Mouse (Mus musculus) ES-E14 (cell line): ENCODE measurements around the gene Zbtb20. TPM values are rescaled to one million over a fixed set of nuclear protein-coding genes. Genes with fewer than 3 reads are reported as not detected.

Source experiments
- DNase-seq: peaks from one replicate; pipeline ENCODE4 v3.0.0-alpha.2; 2013; ENCODE audit warnings: low read depth, low spot score
- H3K27ac ChIP-seq: 2 replicates; pipeline ENCODE4 v1.5.1; 2012; ENCODE audit warnings: low read depth, mild to moderate bottlenecking, low read length, moderate library complexity, mixed read lengths; ENCODE audit not compliant: poor library complexity, insufficient read depth, severe bottlenecking
- H3K36me3 ChIP-seq: 2 replicates; pipeline ENCODE4 v1.6.1; 2012; ENCODE audit warnings: mild to moderate bottlenecking, low read length, moderate library complexity, mixed read lengths; ENCODE audit not compliant: control insufficient read depth, poor library complexity, insufficient read depth, severe bottlenecking
- H3K4me1 ChIP-seq, 2 experiments: fragments of 150-350 bp in 1 of 2; sonication (generic) in 1 of 2; 2 replicates each; pipeline ENCODE4 v1.6.1; 2012; ENCODE audit warnings: low read length in 2 of 2, mild to moderate bottlenecking in 1 of 2, mixed read lengths in 1 of 2; ENCODE audit not compliant: control insufficient read depth in 2 of 2, insufficient read depth in 2 of 2, poor library complexity in 1 of 2
- H3K4me3 ChIP-seq, 2 experiments: fragments of 150-350 bp in 1 of 2; sonication (generic) in 1 of 2; 2 replicates each; pipeline ENCODE4 v1.5.1; 2012; ENCODE audit warnings: low read length in 2 of 2, low read depth in 1 of 2, mild to moderate bottlenecking in 1 of 2, mixed read lengths in 1 of 2; ENCODE audit not compliant: insufficient read depth in 1 of 2, poor library complexity in 1 of 2, severe bottlenecking in 1 of 2
- H3K9ac ChIP-seq: 2 replicates; pipeline ENCODE4 v1.6.1; 2012; ENCODE audit warnings: low read depth, mild to moderate bottlenecking, low read length, mixed read lengths; ENCODE audit not compliant: poor library complexity, insufficient read depth, severe bottlenecking
- H3K9me3 ChIP-seq: fragments of 150-350 bp; sonication (generic); 2 replicates; pipeline ENCODE4 v1.6.1; 2012; ENCODE audit warnings: low read depth, mild to moderate bottlenecking, low read length; ENCODE audit not compliant: control insufficient read depth, insufficient read depth
- CHD2 ChIP-seq: IDR thresholded peaks from 2 replicates; pipeline ENCODE4 v1.6.1; 2014; ENCODE audit warnings: mild to moderate bottlenecking, low read depth, low read length, inconsistent platforms
- HCFC1 ChIP-seq: IDR thresholded peaks from 2 replicates; pipeline ENCODE4 v1.6.1; 2012; ENCODE audit warnings: low read length, inconsistent platforms, borderline replicate concordance; ENCODE audit not compliant: insufficient read depth
- MAFK ChIP-seq: IDR thresholded peaks from 2 replicates; pipeline ENCODE4 v1.6.1; 2014; ENCODE audit warnings: mild to moderate bottlenecking, low read depth, low read length, inconsistent platforms; ENCODE audit not compliant: insufficient read depth
- ZC3H11A ChIP-seq: IDR thresholded peaks from 2 replicates; pipeline ENCODE4 v1.6.1; 2012; ENCODE audit warnings: low read depth, mild to moderate bottlenecking, inconsistent platforms, low read length, borderline replicate concordance
- ZNF384 ChIP-seq: IDR thresholded peaks from 2 replicates; pipeline ENCODE4 v1.6.1; 2012; ENCODE audit warnings: low read depth, low read length, inconsistent platforms
- in situ Hi-C, 2 experiments: fragments of 600-800 bp; cut with MboI; formaldehyde crosslinking; loops; one replicate each; pipeline ENCODE4 v1.15.1; 2025; ENCODE audit warnings: low sequenced_read_pairs in 2 of 2, inconsistent platforms in 1 of 2; ENCODE audit not compliant: unreplicated experiment in 2 of 2
- total RNA-seq: library from RNA; depleted of rRNA; stranded (reverse); fragments of 300-350 nt; gene quantifications from 2 replicates; pipeline ENCODE4 v1.2.3, GENCODE M21; 2012

Zbtb20 gene
- total RNA-seq, 1 experiment, result 4.0 TPM

DNA sequence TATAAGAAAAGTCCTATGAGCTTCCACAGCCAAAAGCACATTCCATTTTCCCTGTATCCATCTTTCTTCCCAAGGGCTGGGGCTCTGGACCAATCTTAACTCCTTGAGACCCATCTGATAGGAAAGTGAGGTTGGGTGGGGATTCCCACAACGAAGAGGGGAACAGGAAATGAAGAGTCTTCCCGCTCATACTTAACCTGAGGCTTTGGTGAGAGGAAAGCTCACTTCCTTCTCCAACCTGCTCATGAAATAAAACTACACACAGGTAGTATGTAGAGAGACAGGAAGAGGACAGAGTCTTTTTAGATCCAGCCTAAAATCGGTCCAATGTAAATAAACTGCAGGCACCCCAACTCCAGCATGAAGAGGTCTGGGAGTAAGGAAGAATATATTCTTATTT is 771.3 kb downstream of the Zbtb20 start:
- in situ Hi-C loops, result no loop called here
- Histone ChIP-seq H3K4me3 (no peak overlapping the region), H3K27ac (no peak overlapping the region), H3K36me3 (no peaks in the 10 kb centered on the region), H3K9me3 (no peaks in the 10 kb centered on the region), H3K9ac (no peak overlapping the region), H3K4me1 (no peaks in the 10 kb centered on the region)
- DNase-seq, result no peak
- TF ChIP-seq CHD2 (no peak), HCFC1 (no peak), ZNF384 (no peak), MAFK (no peak), ZC3H11A (no peak)

DNA sequence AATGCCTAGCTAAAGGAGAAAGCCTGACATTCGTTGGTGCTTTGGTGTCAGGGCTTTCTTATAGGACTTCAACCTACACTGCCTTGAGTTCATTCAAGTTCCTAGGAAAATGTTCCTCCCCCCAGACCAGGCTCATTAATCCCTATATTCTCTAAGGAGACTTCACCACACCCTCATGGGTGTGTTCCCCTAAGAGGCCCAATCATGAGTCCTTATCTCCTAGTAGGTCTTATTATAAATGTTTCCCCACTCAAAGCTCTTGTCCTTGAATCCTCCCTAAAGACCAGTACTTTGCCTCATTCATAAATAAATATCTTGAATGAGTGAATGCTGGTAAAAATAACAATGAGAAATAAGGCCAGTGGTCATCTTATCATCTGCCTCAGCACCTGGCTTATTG is 772.0 kb downstream of the Zbtb20 start:
- H3K9me3 ChIP-seq, result no peaks in the 10 kb centered on the region
- no peak overlapping the region for H3K4me3 ChIP-seq
- DNase-seq, result no peak
- no peak overlapping the region for H3K27ac ChIP-seq
- H3K36me3 ChIP-seq, result no peaks in the 10 kb centered on the region
- no peak overlapping the region for H3K9ac ChIP-seq
- no peaks in the 10 kb centered on the region for H3K4me1 ChIP-seq
- in situ Hi-C loops, result no loop called here
- no peak for TF ChIP-seq MAFK
- TF ChIP-seq ZC3H11A, result no peak
- no peak for TF ChIP-seq CHD2
- TF ChIP-seq ZNF384, result no peak
- no peak for TF ChIP-seq HCFC1

DNA sequence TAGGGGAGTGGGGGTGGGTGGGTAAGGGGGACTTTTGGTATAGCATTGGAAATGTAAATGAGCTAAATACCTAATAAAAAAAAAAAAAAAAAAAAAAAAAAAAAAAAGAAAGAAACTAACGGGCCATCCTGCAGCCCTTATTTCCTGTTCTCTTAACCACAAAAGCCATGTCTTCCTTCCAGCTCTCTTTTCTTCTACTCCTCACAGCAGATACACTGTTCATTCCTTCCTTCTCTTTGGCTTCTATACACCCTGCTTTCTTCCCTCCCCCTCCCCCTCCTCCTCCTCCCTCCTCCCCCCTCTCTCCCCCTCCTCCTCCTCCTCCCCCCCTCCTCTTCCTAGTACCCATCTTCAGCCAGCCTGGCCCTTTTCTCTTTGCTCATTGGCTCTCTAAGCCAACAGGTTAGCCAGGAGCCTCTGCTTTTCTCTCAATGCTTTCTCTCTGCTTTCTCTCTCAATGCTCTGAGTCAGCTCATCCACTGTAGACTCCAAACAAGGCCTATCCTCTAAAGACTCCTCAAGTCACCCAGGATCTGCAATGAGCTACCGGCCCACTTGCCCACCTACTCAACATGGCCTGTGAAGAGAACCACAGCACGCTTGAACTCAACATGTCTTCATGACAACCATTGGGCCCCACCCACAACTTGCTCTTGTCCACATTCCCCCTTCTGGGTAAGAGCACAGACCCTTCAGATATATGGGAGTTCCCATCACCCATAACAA is 774.8 kb downstream of the Zbtb20 start:
- H3K9me3 ChIP-seq, result no peaks in the 10 kb centered on the region
- in situ Hi-C loops, result no loop called here
- DNase-seq, result no peak

DNA sequence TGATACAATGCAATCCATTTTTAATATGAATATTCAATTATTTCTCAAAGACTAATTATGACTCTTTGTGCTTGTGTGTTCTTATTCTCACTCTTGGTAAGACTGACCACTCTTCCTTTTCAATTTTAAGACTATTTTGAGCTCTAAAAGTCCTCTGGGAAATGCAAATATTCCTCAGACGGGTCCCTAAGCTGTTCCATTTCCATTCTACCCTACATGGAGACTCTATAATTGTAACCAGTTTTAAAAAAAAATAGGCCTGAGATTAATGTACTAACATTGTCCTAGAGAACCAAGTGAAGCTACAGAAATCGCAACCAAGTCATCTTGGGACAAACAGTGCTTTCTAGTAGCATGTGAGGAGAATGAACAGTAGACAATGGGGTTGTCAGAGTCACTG is 777.6 kb downstream of the Zbtb20 start:
- Histone ChIP-seq H3K36me3 (no peaks in the 10 kb centered on the region), H3K9ac (no peak overlapping the region), H3K27ac (no peak overlapping the region), H3K4me1 (no peaks in the 10 kb centered on the region), H3K9me3 (no peaks in the 10 kb centered on the region), H3K4me3 (no peak overlapping the region)
- DNase-seq, result no peak
- in situ Hi-C loops, result no loop called here
- TF ChIP-seq MAFK (no peak), CHD2 (no peak), ZC3H11A (no peak), HCFC1 (no peak), ZNF384 (no peak)

More for the DNA sequence above, 774.8 kb downstream of the Zbtb20 start:
- H3K4me1 ChIP-seq, result no peaks in the 10 kb centered on the region
- no peak overlapping the region for H3K9ac ChIP-seq
- TF ChIP-seq MAFK (no peak), HCFC1 (no peak)
- H3K27ac ChIP-seq, result no peak overlapping the region
- no peaks in the 10 kb centered on the region for H3K36me3 ChIP-seq
- no peak overlapping the region for H3K4me3 ChIP-seq

GRCm38 (mm10) chr16:43654269-43654668 is 778.6 kb downstream of the Zbtb20 start:
- Histone ChIP-seq H3K27ac (no peak overlapping the region), H3K4me1 (no peaks in the 10 kb centered on the region), H3K9ac (no peak overlapping the region), H3K36me3 (no peaks in the 10 kb centered on the region), H3K9me3 (no peaks in the 10 kb centered on the region), H3K4me3 (no peak overlapping the region)
- no peak for DNase-seq
- TF ChIP-seq HCFC1, result no peak
- in situ Hi-C loops, result no loop called here
